Mouse (Mus musculus) adipocyte (in vitro differentiated cells): Measurements from ENCODE around the gene Olfr748.
"Not testable (repeated sequence)": the region's sequence is repeated elsewhere in the genome, so short reads cannot be mapped to it uniquely, and the experiment has no call there.

ENCODE experiments used
- DNase-seq: peaks from one replicate; pipeline ENCODE4 v3.0.0-alpha.2; 2016; ENCODE audit warnings: low spot score

Gene Olfr748

GRCm38 (mm10) chr14:50707073-50707472, at the start of gene Olfr748:
Gene Olfr748, plus strand, starts transcription at chr14:50707373.
- DNase-seq = no peak

GRCm38 (mm10) chr14:50693106-50693505, 14.1 kb upstream of the Olfr748 start, which contains the start of gene Olfr747:
Gene Olfr747, minus strand, starts transcription at chr14:50693206.
- DNase-seq = no peak

- DNase-seq = peak; percentile 3
These were observed 12.7 kb downstream of the Olfr748 start for GRCm38 (mm10) chr14:50719875-50720274.

- not testable (repeated sequence) for DNase-seq
These were observed 15.2 kb downstream of the Olfr748 start for GRCm38 (mm10) chr14:50722371-50722770.

- no peak for DNase-seq
These were observed 33.2 kb downstream of the Olfr748 start for GRCm38 (mm10) chr14:50740334-50740733.

- no peak for DNase-seq
These were observed 34.4 kb downstream of the Olfr748 start for GRCm38 (mm10) chr14:50741584-50741983.

GRCm38 (mm10) chr14:50744994-50745393, 37.8 kb downstream of the Olfr748 start, which contains the start of gene Olfr749:
Gene Olfr749, minus strand, starts transcription at chr14:50745094.
- DNase-seq = no peak

- no peak for DNase-seq
These were observed 51.4 kb downstream of the Olfr748 start for GRCm38 (mm10) chr14:50758416-50759085.
